Mouse (Mus musculus) cerebellum, adult 8-10 months (tissue): ENCODE data around the gene Fbxo36.

Experiments
- DNase-seq: peaks from one replicate; pipeline ENCODE4 v3.0.0; 2022

The Fbxo36 gene

GRCm38 (mm10) chr1:84839309-84840017 is at the start of gene Fbxo36:
TSS of gene Fbxo36 (plus strand) at chr1:84839841.
- DNase-seq = peak; percentile 92

GRCm38 (mm10) chr1:84791393-84791792 is 48.2 kb upstream of the Fbxo36 start:
- no peak for DNase-seq

GRCm38 (mm10) chr1:84795335-84795734 is 44.3 kb upstream of the Fbxo36 start:
- no peak for DNase-seq

- DNase-seq = no peak
Observed at GRCm38 (mm10) chr1:84799166-84799565, 40.5 kb upstream of the Fbxo36 start.

GRCm38 (mm10) chr1:84803788-84804187 is 35.9 kb upstream of the Fbxo36 start:
- no peak for DNase-seq

GRCm38 (mm10) chr1:84817596-84817995 is 22.0 kb upstream of the Fbxo36 start:
- DNase-seq = no peak

- no peak for DNase-seq
Observed at GRCm38 (mm10) chr1:84825091-84825490, 14.6 kb upstream of the Fbxo36 start.

- no peak for DNase-seq
Observed at GRCm38 (mm10) chr1:84837523-84838145, 2.0 kb upstream of the Fbxo36 start.

- peak; percentile 7 for DNase-seq
Observed at GRCm38 (mm10) chr1:84838156-84838555, 1.5 kb upstream of the Fbxo36 start.

GRCm38 (mm10) chr1:84838621-84839151 is 955 bp upstream of the Fbxo36 start:
- peak; percentile 56 for DNase-seq

GRCm38 (mm10) chr1:84840018-84840664 is 500 bp downstream of the Fbxo36 start, which contains the start of gene Trip12:
TSS of gene Trip12 (minus strand) at chr1:84840516.
- no peak for DNase-seq

GRCm38 (mm10) chr1:84841061-84841460 is 1.4 kb downstream of the Fbxo36 start:
- DNase-seq = no peak

GRCm38 (mm10) chr1:84843366-84843765 is 3.7 kb downstream of the Fbxo36 start:
- no peak for DNase-seq

- no peak for DNase-seq
Observed at GRCm38 (mm10) chr1:84847698-84848097, 8.1 kb downstream of the Fbxo36 start.

- no peak for DNase-seq
Observed at GRCm38 (mm10) chr1:84848335-84848734, 8.7 kb downstream of the Fbxo36 start.

- no peak for DNase-seq
Observed at GRCm38 (mm10) chr1:84848801-84849455, 9.3 kb downstream of the Fbxo36 start.

GRCm38 (mm10) chr1:84849804-84850203 is 10.2 kb downstream of the Fbxo36 start:
- DNase-seq = no peak

GRCm38 (mm10) chr1:84850471-84850870 is 10.8 kb downstream of the Fbxo36 start:
- no peak for DNase-seq

- no peak for DNase-seq
Observed at GRCm38 (mm10) chr1:84851512-84852235, 12.0 kb downstream of the Fbxo36 start.

GRCm38 (mm10) chr1:84853721-84854120 is 14.1 kb downstream of the Fbxo36 start:
- no peak for DNase-seq

- no peak for DNase-seq
Observed at GRCm38 (mm10) chr1:84854966-84855365, 15.3 kb downstream of the Fbxo36 start.

GRCm38 (mm10) chr1:84855756-84856155 is 16.1 kb downstream of the Fbxo36 start:
- no peak for DNase-seq
